Mouse (Mus musculus) hindbrain, postnatal 0 days (tissue): ENCODE measurements at regions not wholly inside any gene's neighbourhood (a gene's known extent, or its start where the extent isn't known, plus 50 kb on each side); places are given as distances from the start of the nearest gene placed in this dataset.

Experiments
- ATAC-seq: fragments of 200-750 bp; cut with Nextera tagmentation; 2 replicates; pipeline ENCODE4 v1.8.0; 2017; ENCODE audit warnings: mild to moderate bottlenecking, moderate TSS enrichment, moderate library complexity
- DNase-seq: peaks from one replicate; pipeline ENCODE4 v3.0.0-alpha.2; 2015; ENCODE audit warnings: low spot score
- H3K27ac ChIP-seq: fragments of 300-500 bp; sonication (generic); 2 replicates; pipeline ENCODE4 v1.5.1; 2014; ENCODE audit warnings: mild to moderate bottlenecking
- H3K27me3 ChIP-seq: fragments of 300-500 bp; sonication (generic); 2 replicates; pipeline ENCODE4 v1.6.1; 2014; ENCODE audit warnings: low read length, mixed read lengths; ENCODE audit not compliant: insufficient read depth
- H3K36me3 ChIP-seq: fragments of 300-500 bp; sonication (generic); 2 replicates; pipeline ENCODE4 v1.6.1; 2014; ENCODE audit warnings: low read length, mixed read lengths; ENCODE audit not compliant: insufficient read depth
- H3K4me1 ChIP-seq: fragments of 300-500 bp; sonication (generic); 2 replicates; pipeline ENCODE4 v1.6.1; 2014; ENCODE audit warnings: antibody characterized with exemption, low read length, mixed read lengths; ENCODE audit not compliant: insufficient read depth
- H3K4me2 ChIP-seq: fragments of 300-500 bp; sonication (generic); 2 replicates; pipeline ENCODE4 v1.6.1; 2014; ENCODE audit warnings: low read depth, mild to moderate bottlenecking, low read length, moderate library complexity, mixed read lengths
- H3K4me3 ChIP-seq: fragments of 300-500 bp; sonication (generic); 2 replicates; pipeline ENCODE4 v1.5.1; 2014; ENCODE audit warnings: low read length
- H3K9ac ChIP-seq: fragments of 300-500 bp; sonication (generic); replicated peaks from 2 replicates; pipeline ENCODE4 v1.6.1; 2014; ENCODE audit warnings: mild to moderate bottlenecking, low read length, moderate library complexity, mixed read lengths
- H3K9me3 ChIP-seq: fragments of 300-500 bp; sonication (generic); 2 replicates; pipeline ENCODE4 v1.6.1; 2016; ENCODE audit warnings: low read length, mixed read lengths
- CTCF ChIP-seq: IDR thresholded peaks from 2 replicates; pipeline ENCODE4 v1.5.1; 2016; ENCODE audit warnings: antibody characterized with exemption, control low read depth, low read depth
- WGBS: fragments of 180-500 bp; shearing (Covaris S2); extraction: QIAGEN DNeasy Blood & Tissue Kit; methylation state at CpG from one replicate; pipeline ENCODE4 v1.1.7; 2014; 5-methylcytosine and 5-hydroxymethylcytosine counted together

- H3K36me3 ChIP-seq = no peaks in the 10 kb centered on the region
- WGBS = 29% methylated on average over 6 of the region's 6 CpGs
- H3K4me1 ChIP-seq = peaks cover 6% of the 10 kb centered on the region; the same call in 1 of the 2 replicates
- TF ChIP-seq CTCF = no peak
- H3K27ac ChIP-seq = no peak overlapping the region
- ATAC-seq (no peak), DNase-seq (no peak)
- H3K27me3 ChIP-seq = no peaks in the 10 kb centered on the region
- no peak overlapping the region for H3K9ac ChIP-seq
- H3K4me3 ChIP-seq = no peak overlapping the region
- no peaks in the 10 kb centered on the region for H3K9me3 ChIP-seq
- H3K4me2 ChIP-seq = no peak overlapping the region
Measured at GRCm38 (mm10) chr19:27511340-27511739, 81.7 kb upstream of the Pum3 start.

GRCm38 (mm10) chr19:27509956-27510639, 80.5 kb upstream of the Pum3 start:
- Histone ChIP-seq H3K9me3 (no peaks in the 10 kb centered on the region), H3K4me1 (peaks cover 6% of the 10 kb centered on the region; the same call in 1 of the 2 replicates), H3K4me3 (no peak overlapping the region), H3K4me2 (no peak overlapping the region), H3K27ac (no peak overlapping the region; the same call in 1 of the 2 replicates), H3K27me3 (no peaks in the 10 kb centered on the region), H3K36me3 (no peaks in the 10 kb centered on the region), H3K9ac (no peak overlapping the region)
- no peak for TF ChIP-seq CTCF
- DNase-seq = peak; percentile 69
- 36% methylated on average over 6 of the region's 6 CpGs for WGBS
- peak; percentile 58; the same call in 1 of the 2 replicates for ATAC-seq

- no peak overlapping the region for H3K4me3 ChIP-seq
- H3K9me3 ChIP-seq = no peaks in the 10 kb centered on the region
- DNase-seq = no peak
- H3K4me1 ChIP-seq = no peaks in the 10 kb centered on the region
- no peaks in the 10 kb centered on the region for H3K27me3 ChIP-seq
- no peak overlapping the region for H3K9ac ChIP-seq
- no peak overlapping the region for H3K4me2 ChIP-seq
- H3K36me3 ChIP-seq = no peaks in the 10 kb centered on the region
- WGBS = 83% methylated on average over 4 of the region's 4 CpGs
- no peak overlapping the region for H3K27ac ChIP-seq
- TF ChIP-seq CTCF = no peak
- no peak for ATAC-seq
Measured at GRCm38 (mm10) chr19:27498278-27498677, 68.7 kb upstream of the Pum3 start.

- WGBS = 81% methylated on average over 8 of the region's 8 CpGs
- Histone ChIP-seq H3K27me3 (no peaks in the 10 kb centered on the region), H3K9me3 (no peaks in the 10 kb centered on the region), H3K27ac (no peak overlapping the region), H3K4me2 (no peak overlapping the region), H3K4me3 (no peak overlapping the region), H3K9ac (no peak overlapping the region), H3K4me1 (no peaks in the 10 kb centered on the region), H3K36me3 (no peaks in the 10 kb centered on the region)
- no peak for TF ChIP-seq CTCF
- ATAC-seq (no peak), DNase-seq (peak; percentile 16)
Measured at GRCm38 (mm10) chr19:27492468-27492867, 62.8 kb upstream of the Pum3 start.

GRCm38 (mm10) chr19:27491873-27492272, 62.2 kb upstream of the Pum3 start:
- DNase-seq (no peak), ATAC-seq (no peak)
- H3K4me2 ChIP-seq = no peak overlapping the region
- no peaks in the 10 kb centered on the region for H3K36me3 ChIP-seq
- no peak overlapping the region for H3K4me3 ChIP-seq
- no peaks in the 10 kb centered on the region for H3K4me1 ChIP-seq
- H3K27me3 ChIP-seq = no peaks in the 10 kb centered on the region
- no peaks in the 10 kb centered on the region for H3K9me3 ChIP-seq
- no peak overlapping the region for H3K9ac ChIP-seq
- WGBS = 89% methylated on average over 5 of the region's 5 CpGs
- no peak overlapping the region for H3K27ac ChIP-seq
- no peak for TF ChIP-seq CTCF

- Histone ChIP-seq H3K9ac (no peak overlapping the region), H3K27ac (no peak overlapping the region), H3K4me1 (no peaks in the 10 kb centered on the region), H3K36me3 (no peaks in the 10 kb centered on the region), H3K4me3 (no peak overlapping the region), H3K4me2 (no peak overlapping the region), H3K27me3 (no peaks in the 10 kb centered on the region), H3K9me3 (no peaks in the 10 kb centered on the region)
- ATAC-seq = no peak
- DNase-seq = no peak
- TF ChIP-seq CTCF = no peak
- 75% methylated on average over 4 of the region's 4 CpGs for WGBS
Measured at GRCm38 (mm10) chr19:27489053-27489452, 59.4 kb upstream of the Pum3 start.
